Mouse (Mus musculus): ENCODE data around the gene Tnrc6a.

GRCm38 (mm10) chr7:123219781-123220632, 96.3 kb downstream of the Tnrc6a start:
- no peak for TF ChIP-seq SIN3A (IDR thresholded peaks at IDR 0.05; ENCODE audit: low read length)
- TF ChIP-seq POLR2A (IDR thresholded peaks at IDR 0.05; ENCODE audit: low read depth, low read length): no peak
- TF ChIP-seq USF2 (conservative IDR thresholded peaks at IDR 0.05; ENCODE audit: low read depth, low read length): no peak
- TF ChIP-seq CTCF (conservative IDR thresholded peaks at IDR 0.05 in 1 of 2, IDR thresholded peaks at IDR 0.05 in 1 of 2; ENCODE audit: low read depth in 2 of 2, low read length in 2 of 2): no peak
- no peak for TF ChIP-seq RCOR1 (conservative IDR thresholded peaks at IDR 0.05; ENCODE audit: low read depth, low read length)
- no peak for TF ChIP-seq POLR2AphosphoS2 (IDR thresholded peaks at IDR 0.05; ENCODE audit: low read depth, low read length)
- TF ChIP-seq CHD2 (IDR thresholded peaks at IDR 0.05; ENCODE audit: low read length): no peak
- no peak for TF ChIP-seq EP300 (IDR thresholded peaks at IDR 0.05; ENCODE audit: low read length)
- no peak for TF ChIP-seq USF1 (IDR thresholded peaks at IDR 0.05; ENCODE audit: low read depth, low read length)
- no peak for TF ChIP-seq ETS1 (conservative IDR thresholded peaks at IDR 0.05; ENCODE audit: low read depth, low read length)
